Mouse (Mus musculus) liver, embryonic 11.5 days (tissue): ENCODE data around the gene Slc35e3. TPM values are rescaled to one million over a fixed set of nuclear protein-coding genes. Genes with fewer than 3 reads are reported as not detected.

ENCODE experiments used
- ATAC-seq: fragments of 200-750 bp; cut with Nextera tagmentation; replicated peaks from 2 replicates; pipeline ENCODE4 v1.8.0; 2017; ENCODE audit warnings: moderate number of reproducible peaks, mild to moderate bottlenecking, moderate TSS enrichment, moderate library complexity; ENCODE audit not compliant: low FRiP score
- DNase-seq: peaks from one replicate; pipeline ENCODE4 v3.0.0-alpha.2; 2017; ENCODE audit warnings: low spot score
- H3K27ac ChIP-seq: fragments of 300-500 bp; sonication (generic); 2 replicates; pipeline ENCODE4 v1.5.1; 2014; ENCODE audit warnings: mild to moderate bottlenecking, low read depth, low read length, control low read depth
- H3K27me3 ChIP-seq: fragments of 300-500 bp; sonication (generic); replicated peaks from 2 replicates; pipeline ENCODE4 v1.6.1; 2014; ENCODE audit warnings: low read length, mixed read lengths; ENCODE audit not compliant: control insufficient read depth, insufficient read depth
- H3K36me3 ChIP-seq: fragments of 300-500 bp; sonication (generic); 2 replicates; pipeline ENCODE4 v1.6.1; 2014; ENCODE audit warnings: mild to moderate bottlenecking, low read length, moderate library complexity, mixed read lengths; ENCODE audit not compliant: control insufficient read depth, insufficient read depth
- H3K4me1 ChIP-seq: fragments of 300-500 bp; sonication (generic); replicated peaks from 2 replicates; pipeline ENCODE4 v1.6.1; 2014; ENCODE audit warnings: low read length, mixed read lengths; ENCODE audit not compliant: control insufficient read depth, insufficient read depth
- H3K4me2 ChIP-seq: fragments of 300-500 bp; sonication (generic); 2 replicates; pipeline ENCODE4 v1.6.1; 2014; ENCODE audit warnings: mild to moderate bottlenecking, control low read depth, moderate library complexity
- H3K4me3 ChIP-seq: fragments of 300-500 bp; sonication (generic); 2 replicates; pipeline ENCODE4 v1.5.1; 2014; ENCODE audit warnings: low read depth, low read length, control low read depth
- H3K9ac ChIP-seq: fragments of 300-500 bp; sonication (generic); 2 replicates; pipeline ENCODE4 v1.6.1; 2014; ENCODE audit warnings: low read depth, low read length, control low read depth
- H3K9me3 ChIP-seq: fragments of 300-500 bp; sonication (generic); 2 replicates; pipeline ENCODE4 v1.6.1; 2016; ENCODE audit warnings: low read length, inconsistent platforms, mixed read lengths; ENCODE audit not compliant: control insufficient read depth
- WGBS: fragments of 180-500 bp; shearing (Covaris S2); extraction: QIAGEN DNeasy Blood & Tissue Kit; methylation state at CpG from one replicate; pipeline ENCODE4 v1.1.7; 2014; 5-methylcytosine and 5-hydroxymethylcytosine counted together
- polyA plus RNA-seq: library from polyadenylated mRNA; unstranded; fragments of >200 nt; fragmentation: Nextera tagmentation; extraction: Ambion mirVana; gene quantifications from 2 replicates; pipeline ENCODE4 v1.2.1, GENCODE M21; 2014

Gene Slc35e3
- polyA plus RNA-seq, 1 experiment from 2014 or later, result 7.2 TPM

- Histone ChIP-seq H3K27ac (no peak overlapping the region), H3K9ac (no peak overlapping the region), H3K4me1 (no peaks in the 10 kb centered on the region), H3K27me3 (no peaks in the 10 kb centered on the region), H3K4me3 (no peak overlapping the region), H3K36me3 (peaks cover 15% of the 10 kb centered on the region), H3K4me2 (no peak overlapping the region), H3K9me3 (no peaks in the 10 kb centered on the region)
- ATAC-seq, result no peak
- no peak for DNase-seq
- 87% methylated on average over 13 of the region's 13 CpGs for WGBS
Observed at GRCm38 (mm10) chr10:117685849-117686591, 60.1 kb downstream of the Slc35e3 start.

GRCm38 (mm10) chr10:117685171-117685848, 60.9 kb downstream of the Slc35e3 start:
- ATAC-seq (no peak), DNase-seq (no peak)
- 82% methylated on average over 15 of the region's 15 CpGs for WGBS
- H3K4me1 ChIP-seq, result no peaks in the 10 kb centered on the region
- H3K4me3 ChIP-seq, result no peak overlapping the region
- H3K9ac ChIP-seq, result no peak overlapping the region
- no peaks in the 10 kb centered on the region for H3K9me3 ChIP-seq
- no peak overlapping the region for H3K27ac ChIP-seq
- H3K36me3 ChIP-seq, result peaks cover 9% of the 10 kb centered on the region
- H3K4me2 ChIP-seq, result no peak overlapping the region
- no peaks in the 10 kb centered on the region for H3K27me3 ChIP-seq

GRCm38 (mm10) chr10:117684298-117685170, 61.6 kb downstream of the Slc35e3 start:
- no peak overlapping the region for H3K4me2 ChIP-seq
- WGBS, result 79% methylated on average over 19 of the region's 19 CpGs
- H3K27me3 ChIP-seq, result no peaks in the 10 kb centered on the region
- no peak for DNase-seq
- H3K27ac ChIP-seq, result no peak overlapping the region
- no peak overlapping the region for H3K9ac ChIP-seq
- H3K4me3 ChIP-seq, result no peak overlapping the region
- no peaks in the 10 kb centered on the region for H3K4me1 ChIP-seq
- no peak for ATAC-seq
- H3K9me3 ChIP-seq, result no peaks in the 10 kb centered on the region
- peaks cover 5% of the 10 kb centered on the region; the same call in 1 of the 2 replicates for H3K36me3 ChIP-seq

- Histone ChIP-seq H3K36me3 (no peaks in the 10 kb centered on the region; the same call in 1 of the 2 replicates), H3K27me3 (no peaks in the 10 kb centered on the region), H3K4me3 (no peak overlapping the region), H3K4me2 (no peak overlapping the region), H3K27ac (no peak overlapping the region), H3K4me1 (peaks cover 2% of the 10 kb centered on the region; the same call in 1 of the 2 replicates), H3K9ac (no peak overlapping the region), H3K9me3 (no peaks in the 10 kb centered on the region)
- 86% methylated on average over 9 of the region's 9 CpGs for WGBS
- DNase-seq, result no peak
- ATAC-seq, result no peak
Observed at GRCm38 (mm10) chr10:117683734-117684037, 62.5 kb downstream of the Slc35e3 start.

Other genes with a start within 250 kb of the Slc35e3 start
- gene Cpm, start 116.9 kb downstream of the Slc35e3 start, polyA plus RNA-seq, result 55.7 and 55.9 TPM in 2 replicates
- gene Mdm2, start 35.6 kb downstream of the Slc35e3 start, polyA plus RNA-seq, result 56.0 and 56.7 TPM in 2 replicates
- gene Nup107, start 46.3 kb upstream of the Slc35e3 start, polyA plus RNA-seq, result 102 and 120 TPM in 2 replicates
- 252 and 292 TPM in 2 replicates for gene Rap1b, start 99.7 kb upstream of the Slc35e3 start, polyA plus RNA-seq